ENCODE assay signal across 7 mouse cellular contexts in the genomic region with DNA sequence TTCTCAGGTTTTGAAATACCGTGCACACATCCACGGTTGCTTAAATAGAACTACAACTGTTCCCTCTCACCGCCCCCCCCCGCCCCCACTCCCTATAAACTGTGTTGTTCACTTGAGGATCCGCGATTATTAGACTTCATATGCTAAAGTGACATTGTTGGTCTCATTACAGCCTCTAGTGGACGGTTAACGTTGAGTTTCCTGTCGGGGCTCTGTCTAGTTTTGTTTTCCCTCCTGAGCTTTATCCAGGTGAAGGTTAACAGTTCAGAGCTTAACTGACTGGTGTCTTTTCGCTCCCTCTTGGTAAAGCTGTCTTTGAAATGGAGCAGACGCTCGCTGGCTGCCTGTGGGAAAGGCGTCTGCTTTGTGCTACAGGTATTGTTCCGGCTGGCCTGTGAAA. TPM values are rescaled to one million over a fixed set of nuclear protein-coding genes. Genes with fewer than 3 reads are reported as not detected.
A peak's percentile ranks its signal among the peaks of the same experiment; 100 is the strongest.
DNase-seq lines count a peak whose midpoint lies in the region; ATAC-seq lines count a peak whose summit lies in the region.

No protein-coding gene starts in this region.

- WGBS in embryonic facial prominence, embryonic 15.5 days: 6% methylated on average over 14 of the region's 14 CpGs
- WGBS in hindbrain, embryonic 15.5 days: 2% methylated on average over 14 of the region's 14 CpGs
- WGBS in liver, embryonic 15.5 days (ENCODE audit: insufficient replicate concordance): 7% methylated on average over 14 of the region's 14 CpGs
- WGBS in neural tube, embryonic 14.5 days: 2% methylated on average over 14 of the region's 14 CpGs

- no peaks in the 10 kb centered on the region for H3K36me3 ChIP-seq in embryonic facial prominence, embryonic 15.5 days
- no peaks in the 10 kb centered on the region for H3K36me3 ChIP-seq in hindbrain, embryonic 15.5 days
- H3K36me3 ChIP-seq in liver, embryonic 15.5 days (replicated peaks): no peaks in the 10 kb centered on the region
- H3K36me3 ChIP-seq in neural tube, embryonic 14.5 days (ENCODE audit: control insufficient read depth, insufficient read depth, low read length): no peaks in the 10 kb centered on the region

- H3K9me3 ChIP-seq in embryonic facial prominence, embryonic 15.5 days (replicated peaks): no peaks in the 10 kb centered on the region
- H3K9me3 ChIP-seq in hindbrain, embryonic 15.5 days: no peaks in the 10 kb centered on the region
- no peaks in the 10 kb centered on the region for H3K9me3 ChIP-seq in liver, embryonic 15.5 days (replicated peaks)
- H3K9me3 ChIP-seq in neural tube, embryonic 14.5 days (ENCODE audit: control insufficient read depth, low read length): no peaks in the 10 kb centered on the region

- peak overlapping the region; percentile 93 for H3K4me2 ChIP-seq in embryonic facial prominence, embryonic 15.5 days (replicated peaks)
- H3K4me2 ChIP-seq in hindbrain, embryonic 15.5 days: peak overlapping the region; percentile 95
- peak overlapping the region; percentile 97 for H3K4me2 ChIP-seq in liver, embryonic 15.5 days
- H3K4me2 ChIP-seq in neural tube, embryonic 14.5 days (ENCODE audit: low read depth, low read length): peak overlapping the region; percentile 69

- DNase-seq in CD4-positive helper T cell, adult 2 months (ENCODE audit: low read depth, low spot score): peak; percentile 77
- DNase-seq in MN1 (ENCODE audit: low spot score): peak; percentile 42
- DNase-seq in urinary bladder, postnatal 14 days (ENCODE audit: low spot score): no peak

- H3K4me3 ChIP-seq in embryonic facial prominence, embryonic 15.5 days (replicated peaks): peak overlapping the region; percentile 87
- peak overlapping the region; percentile 85 for H3K4me3 ChIP-seq in hindbrain, embryonic 15.5 days
- peak overlapping the region; percentile 75 for H3K4me3 ChIP-seq in liver, embryonic 15.5 days (replicated peaks)
- H3K4me3 ChIP-seq in neural tube, embryonic 14.5 days (ENCODE audit: low read depth, low read length): peak overlapping the region; percentile 77

- H3K27ac ChIP-seq in embryonic facial prominence, embryonic 15.5 days (replicated peaks): no peak overlapping the region
- H3K27ac ChIP-seq in hindbrain, embryonic 15.5 days (replicated peaks): 0 out of 2 replicates have a peak overlapping the region, but pooled peaks have one; percentile 34
- H3K27ac ChIP-seq in liver, embryonic 15.5 days (replicated peaks): no peak overlapping the region
- H3K27ac ChIP-seq in neural tube, embryonic 14.5 days (ENCODE audit: low read depth, low read length): no peak overlapping the region

- no peak overlapping the region for H3K9ac ChIP-seq in embryonic facial prominence, embryonic 15.5 days
- no peak overlapping the region for H3K9ac ChIP-seq in hindbrain, embryonic 15.5 days
- H3K9ac ChIP-seq in liver, embryonic 15.5 days: no peak overlapping the region
- H3K9ac ChIP-seq in neural tube, embryonic 14.5 days (replicated peaks; ENCODE audit: low read depth, low read length): no peak overlapping the region

- H3K4me1 ChIP-seq in embryonic facial prominence, embryonic 15.5 days: peaks cover 29% of the 10 kb centered on the region
- H3K4me1 ChIP-seq in hindbrain, embryonic 15.5 days (replicated peaks): peaks cover 30% of the 10 kb centered on the region
- H3K4me1 ChIP-seq in liver, embryonic 15.5 days (replicated peaks): peaks cover 49% of the 10 kb centered on the region
- H3K4me1 ChIP-seq in neural tube, embryonic 14.5 days (ENCODE audit: control insufficient read depth, insufficient read depth, low read length): peaks cover 12% of the 10 kb centered on the region

- H3K27me3 ChIP-seq in embryonic facial prominence, embryonic 15.5 days: no peaks in the 10 kb centered on the region
- no peaks in the 10 kb centered on the region for H3K27me3 ChIP-seq in hindbrain, embryonic 15.5 days
- peaks cover 19% of the 10 kb centered on the region for H3K27me3 ChIP-seq in liver, embryonic 15.5 days
- H3K27me3 ChIP-seq in neural tube, embryonic 14.5 days (ENCODE audit: control insufficient read depth, insufficient read depth, low read length): 0 out of 2 replicates have a peak, but pooled peaks cover 3% of the 10 kb centered on the region

- no peak for ATAC-seq in embryonic facial prominence, embryonic 15.5 days (ENCODE audit: insufficient number of reproducible peaks, low FRiP score, low TSS enrichment, low read depth)
- ATAC-seq in hindbrain, embryonic 15.5 days (ENCODE audit: low FRiP score, low read depth): no peak
- no peak for ATAC-seq in liver, embryonic 15.5 days (ENCODE audit: insufficient read depth)
- no peak for ATAC-seq in neural tube, embryonic 14.5 days (ENCODE audit: low read depth)

RNA-seq across cellular contexts. Expression of a gene that starts 1.8 kb away (rescaled TPM):
- polyA plus RNA-seq in embryonic facial prominence, embryonic 15.5 days (2015; fragmentation: Nextera tagmentation; extraction: Ambion mirVana): 6.7 and 7.2 TPM in 2 replicates
- 7.8 and 8.1 TPM in 2 replicates for polyA plus RNA-seq in hindbrain, embryonic 15.5 days (2015; fragmentation: Nextera tagmentation; extraction: Ambion mirVana)
- 2.3 and 2.6 TPM in 2 replicates for polyA plus RNA-seq in liver, embryonic 15.5 days (2015; fragmentation: Nextera tagmentation; extraction: Ambion mirVana)
- 7.5 and 9.4 TPM in 2 replicates for polyA plus RNA-seq in neural tube, embryonic 14.5 days (2014; fragmentation: Nextera tagmentation; extraction: Ambion mirVana)
